Mouse (Mus musculus): Measurements from ENCODE around the gene Tbx3. TPM values are rescaled to one million over a fixed set of nuclear protein-coding genes. Genes with fewer than 3 reads are reported as not detected.

The Tbx3 gene
- polyA plus RNA-seq, 1 experiment from 2014 or later, result 20.6 TPM

DNA sequence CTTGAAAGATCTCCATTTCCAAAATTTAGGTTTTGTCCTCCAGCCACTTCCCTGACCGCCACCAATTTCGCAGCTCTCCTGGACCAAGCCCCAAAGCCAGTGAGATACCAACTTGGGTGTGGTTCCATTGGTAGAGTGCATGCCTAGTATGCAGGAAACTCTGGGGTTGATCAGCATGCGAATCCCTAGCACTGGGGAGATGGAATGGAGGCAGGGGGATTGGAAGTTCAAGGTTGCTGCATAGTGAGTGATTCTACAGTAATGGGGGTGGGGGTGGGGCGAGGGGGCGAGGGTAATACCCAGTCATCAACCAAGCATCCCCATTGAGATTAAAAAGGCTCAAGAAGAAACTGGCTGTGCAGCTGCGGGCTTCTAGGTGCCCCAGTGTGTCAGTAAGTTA is 13.1 kb upstream of the Tbx3 start:
- no peak overlapping the region for H3K4me3 ChIP-seq (ENCODE audit: low read depth, low read length)
- H3K36me3 ChIP-seq (ENCODE audit: control insufficient read depth, insufficient read depth, low read length), result no peaks in the 10 kb centered on the region
- H3K9me3 ChIP-seq (ENCODE audit: control insufficient read depth, low read depth, low read length), result no peaks in the 10 kb centered on the region
- H3K9ac ChIP-seq (replicated peaks; ENCODE audit: low read depth, low read length), result no peak overlapping the region
- no peak overlapping the region for H3K4me2 ChIP-seq (replicated peaks; ENCODE audit: low read depth, low read length)
- ATAC-seq (ENCODE audit: insufficient number of reproducible peaks, insufficient read depth, low FRiP score, low read depth), result no peak
- 11% methylated on average over 6 of the region's 6 CpGs for WGBS
- no peaks in the 10 kb centered on the region for H3K4me1 ChIP-seq (ENCODE audit: control insufficient read depth, insufficient read depth, low read length)
- no peak overlapping the region for H3K27ac ChIP-seq (ENCODE audit: low read length)
- peaks cover 53% of the 10 kb centered on the region for H3K27me3 ChIP-seq (ENCODE audit: control insufficient read depth, insufficient read depth, low read length)

DNA sequence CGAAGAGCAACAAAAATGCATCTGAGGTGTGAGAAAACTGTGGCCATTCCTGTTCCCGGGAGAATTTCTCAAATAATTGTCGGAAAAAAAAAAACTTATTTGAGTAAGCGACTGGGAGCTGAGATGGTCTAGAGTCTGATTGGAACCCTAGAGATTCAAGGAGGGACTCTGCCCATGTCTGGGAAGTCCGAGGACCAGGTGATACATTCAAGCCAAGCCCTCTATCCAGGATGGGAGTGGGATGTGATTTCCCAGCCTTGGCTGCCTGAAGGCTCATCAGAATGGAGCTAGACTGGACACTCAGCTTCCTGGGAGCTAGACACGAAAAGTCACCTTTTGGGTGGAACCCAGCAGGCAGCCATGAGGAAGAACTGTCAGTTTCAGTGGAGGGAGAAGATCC is 12.7 kb upstream of the Tbx3 start:
- ATAC-seq (ENCODE audit: insufficient number of reproducible peaks, insufficient read depth, low FRiP score, low read depth), result no peak
- Histone ChIP-seq H3K4me3 (ENCODE audit: low read depth, low read length) (no peak overlapping the region), H3K9ac (replicated peaks; ENCODE audit: low read depth, low read length) (no peak overlapping the region), H3K4me2 (replicated peaks; ENCODE audit: low read depth, low read length) (no peak overlapping the region), H3K9me3 (ENCODE audit: control insufficient read depth, low read depth, low read length) (no peaks in the 10 kb centered on the region), H3K4me1 (ENCODE audit: control insufficient read depth, insufficient read depth, low read length) (no peaks in the 10 kb centered on the region), H3K36me3 (ENCODE audit: control insufficient read depth, insufficient read depth, low read length) (no peaks in the 10 kb centered on the region), H3K27ac (ENCODE audit: low read length) (no peak overlapping the region), H3K27me3 (ENCODE audit: control insufficient read depth, insufficient read depth, low read length) (peaks cover 58% of the 10 kb centered on the region)
- 10% methylated on average over 6 of the region's 6 CpGs for WGBS

DNA sequence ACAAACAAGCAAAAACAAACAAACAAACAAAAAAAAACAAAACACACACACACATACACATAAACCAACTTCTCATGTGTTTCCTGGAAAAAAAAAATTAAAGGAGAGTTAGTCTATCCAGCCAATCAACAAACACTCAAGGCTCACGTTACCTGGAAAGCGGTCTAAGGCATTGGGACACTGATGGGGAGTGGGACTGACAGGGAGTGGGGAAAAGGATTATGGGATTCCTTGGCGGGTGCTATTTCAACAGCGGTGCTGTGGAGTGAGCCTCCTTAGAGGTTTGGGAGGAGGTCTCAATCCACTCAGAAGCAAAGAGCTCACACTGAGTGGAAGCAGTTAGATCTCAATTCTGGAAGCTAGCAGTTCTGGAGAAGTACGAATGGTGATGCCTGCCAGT is 12.1 kb upstream of the Tbx3 start:
- peaks cover 58% of the 10 kb centered on the region for H3K27me3 ChIP-seq (ENCODE audit: control insufficient read depth, insufficient read depth, low read length)
- H3K4me2 ChIP-seq (replicated peaks; ENCODE audit: low read depth, low read length), result no peak overlapping the region
- no peak for ATAC-seq (ENCODE audit: insufficient number of reproducible peaks, insufficient read depth, low FRiP score, low read depth)
- 7% methylated on average over 5 of the region's 5 CpGs for WGBS
- no peak overlapping the region for H3K4me3 ChIP-seq (ENCODE audit: low read depth, low read length)
- no peak overlapping the region for H3K27ac ChIP-seq (ENCODE audit: low read length)
- H3K36me3 ChIP-seq (ENCODE audit: control insufficient read depth, insufficient read depth, low read length), result no peaks in the 10 kb centered on the region
- H3K4me1 ChIP-seq (ENCODE audit: control insufficient read depth, insufficient read depth, low read length), result 0 out of 2 replicates have a peak, but pooled peaks cover 3% of the 10 kb centered on the region
- no peaks in the 10 kb centered on the region for H3K9me3 ChIP-seq (ENCODE audit: control insufficient read depth, low read depth, low read length)
- H3K9ac ChIP-seq (replicated peaks; ENCODE audit: low read depth, low read length), result no peak overlapping the region

DNA sequence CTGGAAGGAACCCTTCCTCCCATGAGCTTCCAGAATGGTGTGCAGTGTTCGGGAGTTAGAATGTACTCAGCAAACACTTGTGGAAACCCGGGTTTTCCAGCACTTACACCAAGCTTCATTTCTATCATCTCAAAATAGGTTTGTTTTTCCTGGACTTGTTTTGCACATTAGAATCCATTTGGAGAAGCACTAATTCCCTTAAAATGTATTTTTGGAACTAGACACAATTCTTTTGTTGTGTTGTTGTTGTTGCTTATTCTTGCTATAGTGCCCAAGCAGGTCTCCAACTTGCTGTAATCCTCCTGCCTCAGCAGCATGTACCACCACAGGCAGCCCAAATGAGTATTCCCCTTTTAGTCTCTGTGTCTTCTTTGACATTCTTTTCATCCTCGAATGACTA is 11.4 kb upstream of the Tbx3 start:
- no peak overlapping the region for H3K27ac ChIP-seq (ENCODE audit: low read length)
- no peaks in the 10 kb centered on the region for H3K36me3 ChIP-seq (ENCODE audit: control insufficient read depth, insufficient read depth, low read length)
- H3K4me2 ChIP-seq (replicated peaks; ENCODE audit: low read depth, low read length), result no peak overlapping the region
- ATAC-seq (ENCODE audit: insufficient number of reproducible peaks, insufficient read depth, low FRiP score, low read depth), result no peak
- H3K4me3 ChIP-seq (ENCODE audit: low read depth, low read length), result no peak overlapping the region
- 0 out of 2 replicates have a peak, but pooled peaks cover 3% of the 10 kb centered on the region for H3K4me1 ChIP-seq (ENCODE audit: control insufficient read depth, insufficient read depth, low read length)
- H3K27me3 ChIP-seq (ENCODE audit: control insufficient read depth, insufficient read depth, low read length), result peaks cover 61% of the 10 kb centered on the region
- no peak overlapping the region for H3K9ac ChIP-seq (replicated peaks; ENCODE audit: low read depth, low read length)
- WGBS, result 10% methylated on average over 3 of the region's 3 CpGs
- H3K9me3 ChIP-seq (ENCODE audit: control insufficient read depth, low read depth, low read length), result no peaks in the 10 kb centered on the region

DNA sequence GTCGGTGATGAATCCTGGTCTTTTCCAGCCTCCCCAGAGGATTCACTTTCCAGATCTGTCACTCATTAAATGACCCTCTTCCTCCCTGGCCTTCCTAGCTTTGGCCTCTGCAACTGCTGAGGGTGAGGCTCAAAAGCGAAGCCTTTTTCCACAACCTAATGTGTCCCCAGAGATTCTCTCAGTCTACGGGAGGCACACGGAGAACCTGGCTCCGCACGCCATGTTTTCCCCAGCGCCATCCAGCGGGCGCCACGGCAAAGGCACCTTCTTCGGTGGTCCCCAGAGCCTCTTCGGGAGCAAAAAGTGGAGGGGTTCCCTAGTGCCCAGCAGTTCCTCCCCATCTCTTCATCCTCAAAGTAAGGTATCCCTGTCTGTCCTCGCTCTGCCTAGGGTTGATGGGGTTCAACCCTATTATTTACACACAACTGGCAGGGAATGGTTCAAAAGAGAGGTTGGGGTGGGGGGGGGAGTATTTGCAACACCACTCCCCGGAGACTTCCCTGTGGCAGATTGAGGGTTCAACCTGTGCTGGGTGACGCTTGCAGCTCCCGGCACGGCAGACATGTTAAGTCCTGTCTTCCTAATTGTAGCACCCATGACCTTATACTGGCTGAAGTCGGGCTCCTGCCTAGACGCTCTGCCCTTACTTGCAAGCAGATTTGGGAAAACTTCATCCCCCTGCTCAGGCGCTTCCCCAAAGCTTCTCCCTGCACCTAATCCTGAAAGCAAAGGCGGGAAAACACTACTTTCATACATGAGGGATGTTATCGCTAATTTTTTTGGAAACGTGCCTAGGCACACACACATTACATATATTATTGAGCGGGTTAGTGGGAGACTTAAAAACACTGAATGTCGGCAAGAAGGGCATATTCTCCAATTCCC is 9.7 kb upstream of the Tbx3 start:
- Histone ChIP-seq H3K36me3 (ENCODE audit: control insufficient read depth, insufficient read depth, low read length) (no peaks in the 10 kb centered on the region), H3K27ac (ENCODE audit: low read length) (no peak overlapping the region), H3K4me2 (replicated peaks; ENCODE audit: low read depth, low read length) (no peak overlapping the region), H3K4me3 (ENCODE audit: low read depth, low read length) (no peak overlapping the region), H3K27me3 (ENCODE audit: control insufficient read depth, insufficient read depth, low read length) (peaks cover 60% of the 10 kb centered on the region), H3K4me1 (ENCODE audit: control insufficient read depth, insufficient read depth, low read length) (0 out of 2 replicates have a peak, but pooled peaks cover 3% of the 10 kb centered on the region), H3K9ac (replicated peaks; ENCODE audit: low read depth, low read length) (no peak overlapping the region), H3K9me3 (ENCODE audit: control insufficient read depth, low read depth, low read length) (no peaks in the 10 kb centered on the region)
- 9% methylated on average over 25 of the region's 25 CpGs for WGBS
- ATAC-seq (ENCODE audit: insufficient number of reproducible peaks, insufficient read depth, low FRiP score, low read depth), result no peak

DNA sequence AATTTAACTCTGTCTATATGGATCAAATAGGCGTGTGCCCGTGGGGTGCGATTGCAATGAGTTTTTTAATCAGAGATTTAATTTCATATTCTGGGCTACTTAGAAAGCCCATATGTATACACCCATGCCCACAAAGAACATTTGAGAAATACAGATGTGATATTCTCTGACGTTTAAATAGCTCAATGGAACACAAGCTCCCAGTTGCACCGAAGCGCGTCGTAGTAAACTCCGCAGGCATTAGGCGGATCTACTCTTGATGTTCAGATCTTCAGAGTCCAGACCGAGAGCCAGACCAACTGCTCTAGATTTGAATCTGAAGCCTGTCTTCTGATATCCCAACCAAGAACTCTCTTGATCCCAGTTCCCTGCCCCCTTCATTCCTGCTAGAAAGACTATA is 9.0 kb upstream of the Tbx3 start:
- no peak overlapping the region for H3K4me3 ChIP-seq (ENCODE audit: low read depth, low read length)
- 6% methylated on average over 11 of the region's 11 CpGs for WGBS
- H3K4me2 ChIP-seq (replicated peaks; ENCODE audit: low read depth, low read length), result no peak overlapping the region
- ATAC-seq (ENCODE audit: insufficient number of reproducible peaks, insufficient read depth, low FRiP score, low read depth), result no peak
- no peak overlapping the region for H3K27ac ChIP-seq (ENCODE audit: low read length)
- 0 out of 2 replicates have a peak, but pooled peaks cover 3% of the 10 kb centered on the region for H3K4me1 ChIP-seq (ENCODE audit: control insufficient read depth, insufficient read depth, low read length)
- no peaks in the 10 kb centered on the region for H3K36me3 ChIP-seq (ENCODE audit: control insufficient read depth, insufficient read depth, low read length)
- no peaks in the 10 kb centered on the region for H3K9me3 ChIP-seq (ENCODE audit: control insufficient read depth, low read depth, low read length)
- peaks cover 58% of the 10 kb centered on the region for H3K27me3 ChIP-seq (ENCODE audit: control insufficient read depth, insufficient read depth, low read length)
- H3K9ac ChIP-seq (replicated peaks; ENCODE audit: low read depth, low read length), result no peak overlapping the region

DNA sequence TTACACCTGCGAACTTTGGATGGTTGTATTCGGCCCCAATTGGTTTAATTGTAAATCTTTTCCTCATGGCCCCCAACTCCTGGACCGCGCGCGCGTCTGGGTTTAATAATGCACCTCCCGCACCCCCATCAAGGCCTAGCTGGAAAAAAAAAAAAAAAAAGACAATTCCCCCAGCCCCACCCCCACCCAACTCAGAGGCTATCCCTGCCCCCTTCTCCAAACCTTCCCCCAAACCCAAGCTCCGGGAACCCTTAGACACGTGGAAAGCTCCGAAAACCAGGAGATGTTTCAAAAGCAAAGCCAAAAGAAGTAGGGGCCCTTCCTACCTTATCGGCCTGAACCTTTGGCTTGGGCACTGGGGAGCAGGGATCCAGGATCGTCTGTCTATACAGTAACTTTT is 8.1 kb upstream of the Tbx3 start:
- no peak overlapping the region for H3K4me3 ChIP-seq (ENCODE audit: low read depth, low read length)
- no peak for ATAC-seq (ENCODE audit: insufficient number of reproducible peaks, insufficient read depth, low FRiP score, low read depth)
- peaks cover 66% of the 10 kb centered on the region for H3K27me3 ChIP-seq (ENCODE audit: control insufficient read depth, insufficient read depth, low read length)
- H3K36me3 ChIP-seq (ENCODE audit: control insufficient read depth, insufficient read depth, low read length), result no peaks in the 10 kb centered on the region
- no peak overlapping the region for H3K4me2 ChIP-seq (replicated peaks; ENCODE audit: low read depth, low read length)
- H3K9ac ChIP-seq (replicated peaks; ENCODE audit: low read depth, low read length), result no peak overlapping the region
- H3K4me1 ChIP-seq (ENCODE audit: control insufficient read depth, insufficient read depth, low read length), result 0 out of 2 replicates have a peak, but pooled peaks cover 3% of the 10 kb centered on the region
- 5% methylated on average over 13 of the region's 13 CpGs for WGBS
- H3K9me3 ChIP-seq (ENCODE audit: control insufficient read depth, low read depth, low read length), result no peaks in the 10 kb centered on the region
- H3K27ac ChIP-seq (ENCODE audit: low read length), result no peak overlapping the region

DNA sequence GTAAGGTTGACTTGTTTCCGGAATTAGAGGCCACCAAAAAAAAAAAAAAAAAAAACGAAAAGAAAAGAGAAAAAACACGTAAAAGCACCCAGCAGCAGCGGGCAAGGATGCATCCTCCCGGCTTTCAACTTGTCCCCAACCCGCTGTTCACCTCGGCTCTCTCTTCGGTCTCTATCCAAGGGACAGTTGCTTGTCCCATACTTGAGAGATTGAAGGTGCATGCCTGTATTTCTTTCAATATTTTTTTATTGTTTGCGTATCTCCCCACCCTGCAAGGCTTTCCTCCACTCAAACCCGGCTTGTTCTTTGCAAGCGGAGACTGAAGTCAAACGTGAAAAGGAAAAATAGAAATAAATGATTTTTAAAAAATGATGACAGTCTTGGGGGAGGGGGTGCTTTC is 7.7 kb upstream of the Tbx3 start:
- no peak for ATAC-seq (ENCODE audit: insufficient number of reproducible peaks, insufficient read depth, low FRiP score, low read depth)
- Histone ChIP-seq H3K27ac (ENCODE audit: low read length) (no peak overlapping the region), H3K4me2 (replicated peaks; ENCODE audit: low read depth, low read length) (no peak overlapping the region), H3K9ac (replicated peaks; ENCODE audit: low read depth, low read length) (no peak overlapping the region), H3K4me3 (ENCODE audit: low read depth, low read length) (no peak overlapping the region), H3K27me3 (ENCODE audit: control insufficient read depth, insufficient read depth, low read length) (peaks cover 65% of the 10 kb centered on the region), H3K36me3 (ENCODE audit: control insufficient read depth, insufficient read depth, low read length) (no peaks in the 10 kb centered on the region), H3K9me3 (ENCODE audit: control insufficient read depth, low read depth, low read length) (no peaks in the 10 kb centered on the region), H3K4me1 (ENCODE audit: control insufficient read depth, insufficient read depth, low read length) (0 out of 2 replicates have a peak, but pooled peaks cover 6% of the 10 kb centered on the region)
- WGBS, result 5% methylated on average over 12 of the region's 12 CpGs
